Mouse (Mus musculus) neural tube, embryonic 15.5 days (tissue): ENCODE results near the gene Dmrtb1. TPM values are rescaled to one million over a fixed set of nuclear protein-coding genes. Genes with fewer than 3 reads are reported as not detected.

Source experiments
- ATAC-seq: fragments of 200-750 bp; cut with Nextera tagmentation; 2 replicates; pipeline ENCODE4 v1.8.0; 2017; ENCODE audit warnings: mild to moderate bottlenecking, moderate TSS enrichment, moderate library complexity; ENCODE audit not compliant: low FRiP score
- H3K27ac ChIP-seq: fragments of 300-500 bp; sonication (generic); replicated peaks from 2 replicates; pipeline ENCODE4 v1.5.1; 2015; ENCODE audit warnings: mild to moderate bottlenecking, inconsistent platforms
- H3K27me3 ChIP-seq: fragments of 300-500 bp; sonication (generic); replicated peaks from 2 replicates; pipeline ENCODE4 v1.6.1; 2015; ENCODE audit warnings: inconsistent platforms
- H3K36me3 ChIP-seq: fragments of 300-500 bp; sonication (generic); 2 replicates; pipeline ENCODE4 v1.6.1; 2015; ENCODE audit warnings: inconsistent platforms
- H3K4me1 ChIP-seq: fragments of 300-500 bp; sonication (generic); 2 replicates; pipeline ENCODE4 v1.6.1; 2015; ENCODE audit warnings: inconsistent platforms
- H3K4me2 ChIP-seq: fragments of 300-500 bp; sonication (generic); 2 replicates; pipeline ENCODE4 v1.6.1; 2015; ENCODE audit warnings: inconsistent platforms, mild to moderate bottlenecking, moderate library complexity
- H3K4me3 ChIP-seq: fragments of 300-500 bp; sonication (generic); replicated peaks from 2 replicates; pipeline ENCODE4 v1.5.1; 2015; ENCODE audit warnings: mild to moderate bottlenecking, inconsistent platforms
- H3K9ac ChIP-seq: fragments of 300-500 bp; sonication (generic); replicated peaks from 2 replicates; pipeline ENCODE4 v1.6.1; 2015; ENCODE audit warnings: mild to moderate bottlenecking, inconsistent platforms
- H3K9me3 ChIP-seq: fragments of 300-500 bp; sonication (generic); replicated peaks from 2 replicates; pipeline ENCODE4 v1.6.1; 2016; ENCODE audit warnings: inconsistent platforms
- WGBS: fragments of 180-500 bp; shearing (Covaris S2); methylation state at CpG from one replicate; pipeline ENCODE4 v1.1.7; 2015; ENCODE audit warnings: mixed read lengths; 5-methylcytosine and 5-hydroxymethylcytosine counted together
- polyA plus RNA-seq: library from polyadenylated mRNA; unstranded; fragments of >200 nt; fragmentation: Nextera tagmentation; extraction: Ambion mirVana; gene quantifications from 2 replicates; pipeline ENCODE4 v1.2.1, GENCODE M21; 2015

Dmrtb1 gene
- 7.7 and 9.0 TPM in 2 replicates for polyA plus RNA-seq

DNA sequence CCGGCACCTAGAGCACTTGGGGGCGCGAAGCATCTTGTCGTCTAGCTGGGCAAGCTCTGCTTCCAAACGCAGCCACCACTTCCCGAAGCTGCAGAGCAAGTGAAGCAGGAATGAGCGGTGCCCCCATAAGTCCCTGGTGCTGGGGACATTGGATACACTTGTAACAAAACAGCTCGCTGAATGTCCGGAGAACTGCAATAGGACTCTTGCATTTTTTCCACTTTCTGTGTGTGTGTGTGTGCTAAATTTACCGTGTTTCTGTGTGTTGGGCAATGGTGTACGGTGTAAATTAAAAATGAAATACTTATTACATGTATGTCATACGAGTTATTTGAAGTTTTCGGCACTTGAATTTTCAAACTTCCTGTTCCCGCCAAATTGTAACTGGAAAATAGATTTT is at the start of gene Dmrtb1:
Gene Dmrtb1, minus strand, starts transcription at position 101 of the 400 bp plus-strand sequence.
- Histone ChIP-seq H3K27ac (no peak within 1 kb of the TSS), H3K4me3 (no peak within 1 kb of the TSS), H3K9ac (no peak within 1 kb of the TSS), H3K27me3 (no peaks in the 10 kb centered on the region), H3K9me3 (no peaks in the 10 kb centered on the region), H3K4me2 (no peak within 1 kb of the TSS), H3K4me1 (peaks cover 26% of the 10 kb centered on the region), H3K36me3 (no peaks in the 10 kb centered on the region)
- ATAC-seq: no peak
- WGBS: 94% methylated on average over 14 of the region's 14 CpGs

DNA sequence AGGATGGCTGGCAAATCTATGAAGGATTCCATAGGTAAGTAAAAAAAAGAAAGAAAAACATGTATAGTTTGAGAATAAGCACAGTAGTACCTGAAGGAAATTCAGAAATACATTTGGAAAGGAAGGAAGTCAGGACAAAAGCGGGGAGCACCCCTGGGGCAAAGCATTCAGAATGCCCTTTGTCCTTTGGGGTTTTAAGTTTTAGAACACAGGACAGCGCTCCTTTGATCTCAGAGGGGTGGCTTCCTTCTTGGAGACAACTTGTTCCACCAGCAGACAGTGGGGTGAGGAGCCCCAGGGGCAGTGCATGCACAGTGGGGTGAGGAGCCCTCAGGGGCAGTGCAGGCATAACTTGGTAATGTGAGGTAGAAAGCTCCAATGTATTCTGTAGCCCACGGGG is 49.6 kb upstream of the Dmrtb1 start:
- no peaks in the 10 kb centered on the region for H3K9me3 ChIP-seq
- 0 out of 2 replicates have a peak overlapping the region, but pooled peaks have one; percentile 28 for H3K27ac ChIP-seq
- peaks cover 5% of the 10 kb centered on the region; the same call in 1 of the 2 replicates for H3K27me3 ChIP-seq
- H3K4me1 ChIP-seq: peaks cover 31% of the 10 kb centered on the region
- no peaks in the 10 kb centered on the region for H3K36me3 ChIP-seq
- 18% methylated on average over 3 of the region's 3 CpGs for WGBS
- H3K4me3 ChIP-seq: no peak overlapping the region
- no peak for ATAC-seq
- H3K9ac ChIP-seq: no peak overlapping the region
- no peak overlapping the region for H3K4me2 ChIP-seq

DNA sequence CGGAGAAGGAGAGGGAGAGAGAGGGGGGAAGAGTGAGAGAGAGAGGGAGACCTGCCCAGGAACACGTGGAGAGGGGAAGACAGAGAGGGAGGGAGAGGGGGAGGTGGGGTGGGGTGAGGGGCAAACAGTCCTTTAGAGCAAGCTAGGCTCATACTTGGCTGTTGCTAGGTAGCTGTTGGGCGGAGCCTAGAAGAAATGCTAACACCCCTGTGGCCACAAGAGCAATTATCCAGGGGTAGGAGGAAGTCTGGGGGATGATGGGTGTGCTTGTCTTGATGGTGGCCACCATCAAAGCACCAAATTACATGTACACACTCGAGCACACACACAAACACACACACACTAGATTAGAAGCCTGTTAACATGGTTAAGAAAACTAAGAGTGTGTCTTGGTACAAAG is 48.6 kb upstream of the Dmrtb1 start:
- peak overlapping the region; percentile 54; the same call in 1 of the 2 replicates for H3K27ac ChIP-seq
- no peak overlapping the region for H3K9ac ChIP-seq
- ATAC-seq: no peak

DNA sequence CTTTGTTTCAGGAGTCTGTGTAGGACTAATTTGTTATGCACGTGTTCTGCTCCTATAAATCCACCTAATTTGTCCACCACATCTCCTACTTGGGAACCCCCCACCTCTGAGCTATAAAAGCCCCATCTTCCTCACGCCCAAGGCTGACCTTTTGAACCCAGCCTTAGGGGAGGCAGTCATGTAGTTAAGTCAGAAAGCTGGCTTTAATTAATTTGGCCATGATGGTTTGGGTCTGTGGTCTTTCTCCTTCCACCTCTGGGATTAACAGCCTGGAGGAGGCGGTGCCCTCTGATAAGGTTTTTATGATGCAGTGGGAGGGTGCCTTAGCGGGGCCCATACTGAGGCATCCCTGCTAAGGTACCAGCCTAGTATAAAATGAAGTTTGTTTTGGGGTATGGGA is 48.2 kb upstream of the Dmrtb1 start:
- Histone ChIP-seq H3K4me3 (no peak overlapping the region), H3K27ac (no peak overlapping the region), H3K36me3 (no peaks in the 10 kb centered on the region), H3K4me1 (peaks cover 27% of the 10 kb centered on the region), H3K4me2 (no peak overlapping the region), H3K27me3 (peaks cover 5% of the 10 kb centered on the region; the same call in 1 of the 2 replicates), H3K9ac (no peak overlapping the region), H3K9me3 (no peaks in the 10 kb centered on the region)
- ATAC-seq: no peak
- 14% methylated on average over 4 of the region's 4 CpGs for WGBS

More for the DNA sequence above, 48.6 kb upstream of the Dmrtb1 start:
- Histone ChIP-seq H3K9me3 (no peaks in the 10 kb centered on the region), H3K36me3 (no peaks in the 10 kb centered on the region), H3K4me3 (no peak overlapping the region), H3K27me3 (peaks cover 5% of the 10 kb centered on the region; the same call in 1 of the 2 replicates), H3K4me1 (peaks cover 27% of the 10 kb centered on the region), H3K4me2 (no peak overlapping the region)
- 12% methylated on average over 4 of the region's 4 CpGs for WGBS

DNA sequence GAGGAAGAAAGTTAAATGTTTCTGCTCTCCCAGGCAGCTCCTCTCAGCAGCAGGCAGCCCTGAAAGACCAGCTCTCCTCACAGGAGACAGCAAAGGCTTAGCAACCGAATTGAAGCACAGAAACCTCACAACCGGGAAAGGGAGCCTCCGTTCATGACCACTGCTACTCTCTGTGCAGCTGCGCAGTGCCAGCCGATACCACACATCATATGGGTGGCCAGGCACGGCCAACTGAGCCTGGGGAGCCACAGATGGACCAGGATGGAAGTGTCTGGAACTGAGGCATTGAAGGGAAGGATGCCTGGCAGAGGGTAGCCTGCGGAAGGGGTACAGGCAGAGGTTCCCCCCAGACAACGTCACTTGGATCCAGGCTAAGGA is 47.0 kb upstream of the Dmrtb1 start:
- Histone ChIP-seq H3K9ac (no peak overlapping the region), H3K4me2 (no peak overlapping the region), H3K4me3 (no peak overlapping the region), H3K4me1 (peaks cover 27% of the 10 kb centered on the region), H3K27me3 (peaks cover 5% of the 10 kb centered on the region; the same call in 1 of the 2 replicates), H3K9me3 (no peaks in the 10 kb centered on the region), H3K27ac (peak overlapping the region; percentile 41; the same call in 1 of the 2 replicates), H3K36me3 (no peaks in the 10 kb centered on the region)
- 41% methylated on average over 8 of the region's 8 CpGs for WGBS
- ATAC-seq: 0 out of 2 replicates have a peak, but pooled peaks have one; percentile 32

DNA sequence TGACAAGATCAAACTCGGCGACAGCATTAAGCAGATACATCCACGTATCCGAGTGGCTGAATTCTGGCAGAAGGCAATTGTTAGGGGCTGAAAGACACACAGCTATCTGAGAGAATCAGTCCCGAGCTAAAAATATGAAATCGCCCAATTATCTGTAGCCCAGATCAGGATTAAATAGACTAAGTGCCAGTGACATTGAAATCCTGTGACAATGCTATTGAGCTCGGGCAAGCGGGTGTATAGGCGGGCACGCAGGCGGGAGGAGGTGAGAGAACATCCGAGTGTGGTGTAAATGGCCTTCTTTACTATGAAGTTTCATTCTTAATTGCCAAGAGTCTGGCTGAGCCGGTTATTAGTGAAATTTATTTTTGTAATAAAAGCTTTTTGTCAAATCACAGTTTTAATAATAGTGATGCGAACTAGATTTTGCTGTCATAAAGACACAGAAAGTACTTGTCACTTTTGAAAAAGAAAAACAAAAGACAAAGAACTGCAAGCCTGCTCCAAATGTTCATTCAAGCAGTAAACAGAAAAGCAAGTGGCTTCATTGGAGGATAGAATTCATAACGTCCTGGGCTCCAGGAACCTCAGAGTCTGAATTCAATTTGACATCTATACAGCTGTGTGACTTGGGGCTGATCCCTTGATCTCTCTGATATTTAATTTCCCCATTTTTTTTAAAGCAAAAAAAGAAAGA is 46.5 kb upstream of the Dmrtb1 start:
- H3K36me3 ChIP-seq: no peaks in the 10 kb centered on the region
- H3K4me2 ChIP-seq: no peak overlapping the region
- H3K27me3 ChIP-seq: peaks cover 5% of the 10 kb centered on the region; the same call in 1 of the 2 replicates
- H3K9ac ChIP-seq: no peak overlapping the region
- no peak overlapping the region for H3K4me3 ChIP-seq
- no peak for ATAC-seq
- H3K4me1 ChIP-seq: peaks cover 27% of the 10 kb centered on the region
- H3K27ac ChIP-seq: peak overlapping the region; percentile 41; the same call in 1 of the 2 replicates
- no peaks in the 10 kb centered on the region for H3K9me3 ChIP-seq
- WGBS: 72% methylated on average over 15 of the region's 15 CpGs

DNA sequence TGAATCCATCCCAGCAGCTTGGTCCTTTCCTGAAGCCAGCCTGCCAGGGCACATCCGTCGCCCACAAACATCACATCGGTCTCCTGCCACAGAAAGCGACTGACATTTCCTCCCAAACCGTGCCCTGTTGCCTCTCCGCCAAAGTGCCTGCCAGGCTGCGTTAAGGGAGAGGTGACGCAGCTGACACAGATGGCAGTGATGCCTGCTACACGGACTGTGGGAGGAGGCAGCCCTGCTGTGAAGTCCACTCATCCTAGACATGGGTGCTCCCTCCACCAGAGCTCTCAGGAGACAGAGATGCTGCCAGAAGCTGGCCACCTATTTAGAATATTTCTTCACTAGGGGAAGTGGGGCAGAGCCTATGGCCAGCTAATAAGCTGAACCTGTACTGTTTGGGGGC is 41.4 kb upstream of the Dmrtb1 start:
- Histone ChIP-seq H3K27ac (no peak overlapping the region), H3K9me3 (no peaks in the 10 kb centered on the region), H3K27me3 (no peaks in the 10 kb centered on the region), H3K9ac (no peak overlapping the region), H3K4me3 (no peak overlapping the region), H3K36me3 (no peaks in the 10 kb centered on the region), H3K4me1 (no peaks in the 10 kb centered on the region), H3K4me2 (no peak overlapping the region)
- no peak for ATAC-seq
- 70% methylated on average over 9 of the region's 9 CpGs for WGBS

DNA sequence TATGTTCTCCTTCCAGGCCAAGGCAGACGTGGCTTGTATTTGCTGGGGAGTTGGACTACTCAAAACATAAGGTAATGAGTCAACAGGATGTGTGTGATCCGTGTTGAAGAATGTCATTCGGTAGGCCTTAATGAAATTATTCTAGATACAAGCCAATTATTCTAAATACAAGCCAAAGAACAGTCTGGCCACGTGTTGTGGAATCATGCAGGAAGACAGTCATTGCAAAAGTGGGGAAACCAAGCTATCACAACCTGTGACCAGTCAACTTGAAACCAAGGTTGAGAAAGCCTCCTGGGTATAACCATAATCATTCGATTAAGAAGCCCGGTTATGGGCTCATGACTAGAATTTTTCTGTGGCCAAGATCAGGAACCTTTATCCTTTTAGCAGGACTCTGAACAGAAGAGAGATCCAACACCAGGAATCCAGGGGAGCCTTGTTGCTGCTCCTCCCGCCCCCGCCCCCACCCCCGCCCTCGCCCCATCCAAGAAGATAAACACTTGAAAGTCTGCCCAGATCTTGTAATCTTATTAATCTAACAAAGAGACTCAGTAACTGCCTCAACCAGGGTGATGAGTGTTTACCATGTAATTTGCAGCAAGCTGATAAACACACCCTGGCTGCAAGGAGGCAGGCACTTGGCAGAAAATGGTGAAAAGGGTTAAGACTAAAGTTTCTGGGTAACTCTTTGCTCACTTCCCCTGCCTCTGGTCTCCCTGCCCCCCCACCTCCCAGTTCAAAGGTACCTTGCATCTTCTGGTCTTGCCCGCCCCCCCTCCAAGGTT is 36.2 kb upstream of the Dmrtb1 start:
- Histone ChIP-seq H3K4me1 (peaks cover 22% of the 10 kb centered on the region), H3K9me3 (no peaks in the 10 kb centered on the region), H3K36me3 (no peaks in the 10 kb centered on the region), H3K27me3 (no peaks in the 10 kb centered on the region), H3K27ac (no peak overlapping the region), H3K4me2 (no peak overlapping the region), H3K9ac (no peak overlapping the region), H3K4me3 (no peak overlapping the region)
- ATAC-seq: no peak
- WGBS: 90% methylated on average over 11 of the region's 11 CpGs

DNA sequence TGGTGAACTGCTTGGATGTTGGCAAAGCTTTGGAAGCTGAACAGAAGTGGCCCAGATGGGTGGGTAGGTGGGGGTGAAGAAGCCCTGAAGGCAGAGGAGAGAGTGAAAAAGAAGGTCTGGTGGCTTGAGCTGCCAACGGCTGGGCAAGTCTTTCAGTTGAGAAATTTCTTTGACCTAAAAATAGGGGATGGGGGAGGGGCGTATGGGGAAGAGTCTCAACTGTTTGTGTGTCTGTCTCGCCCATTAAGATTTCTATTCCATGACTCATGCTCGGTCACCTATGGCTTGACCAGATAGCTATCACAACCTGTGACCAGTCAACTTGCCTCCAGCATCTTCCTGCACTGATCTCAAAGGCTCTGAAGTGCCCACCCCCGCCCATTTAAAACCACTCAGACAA is 35.1 kb upstream of the Dmrtb1 start:
- Histone ChIP-seq H3K9ac (no peak overlapping the region), H3K36me3 (no peaks in the 10 kb centered on the region), H3K9me3 (no peaks in the 10 kb centered on the region), H3K4me1 (peaks cover 22% of the 10 kb centered on the region), H3K27ac (no peak overlapping the region), H3K27me3 (no peaks in the 10 kb centered on the region), H3K4me2 (no peak overlapping the region), H3K4me3 (no peak overlapping the region)
- WGBS: 79% methylated on average over 5 of the region's 5 CpGs
- ATAC-seq: no peak

DNA sequence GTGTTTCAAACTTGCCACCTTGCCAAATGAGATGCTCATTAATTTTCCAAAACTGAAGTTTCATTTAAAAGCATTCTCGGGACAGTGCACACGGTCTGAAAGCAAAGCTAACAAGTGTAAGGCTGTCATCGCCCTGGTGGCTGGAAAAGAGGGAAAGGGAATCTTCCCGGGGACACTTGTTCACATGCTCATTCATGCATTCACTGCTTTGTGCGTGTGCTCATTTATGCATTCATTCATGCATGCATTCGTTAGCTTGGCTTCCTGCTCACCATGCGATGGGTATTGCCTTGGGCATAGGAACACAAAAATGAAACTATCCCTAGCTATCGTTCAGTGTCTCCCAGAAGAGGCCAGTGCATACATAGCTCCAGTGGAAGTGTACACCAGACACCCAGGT is 34.7 kb upstream of the Dmrtb1 start:
- Histone ChIP-seq H3K9ac (no peak overlapping the region), H3K4me1 (peaks cover 22% of the 10 kb centered on the region), H3K4me2 (no peak overlapping the region), H3K27ac (peak overlapping the region; percentile 45), H3K36me3 (no peaks in the 10 kb centered on the region), H3K27me3 (no peaks in the 10 kb centered on the region), H3K4me3 (no peak overlapping the region), H3K9me3 (no peaks in the 10 kb centered on the region)
- WGBS: 19% methylated on average over 8 of the region's 8 CpGs
- no peak for ATAC-seq

DNA sequence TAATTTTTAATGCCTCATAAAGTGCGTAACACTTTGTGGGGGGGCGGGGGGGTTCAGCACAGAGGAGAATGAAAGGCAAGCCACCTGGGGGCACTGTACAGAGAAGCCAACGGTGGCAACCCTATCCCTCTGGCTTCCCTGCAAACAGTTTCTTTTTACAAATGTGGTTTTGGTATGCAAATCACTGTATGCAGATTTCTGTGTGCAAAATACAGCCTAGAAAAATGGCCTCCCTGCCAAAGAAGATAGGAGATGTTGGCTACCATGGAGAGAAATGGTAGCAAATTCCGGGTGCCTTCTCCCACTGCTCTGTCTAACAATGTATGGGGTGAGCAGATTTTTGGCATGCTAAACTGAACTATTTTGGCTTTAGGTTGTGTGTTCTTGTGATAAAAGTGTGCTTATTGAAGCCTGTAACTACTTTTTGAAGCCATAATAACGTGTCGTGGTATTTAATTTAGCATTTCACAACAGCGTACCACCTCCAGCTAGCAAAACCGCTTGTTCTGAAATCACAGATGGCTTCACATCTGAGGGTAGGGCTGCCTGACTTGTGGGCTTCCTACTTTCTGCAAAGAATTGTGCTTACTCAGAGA is 33.8 kb upstream of the Dmrtb1 start:
- H3K4me1 ChIP-seq: peaks cover 22% of the 10 kb centered on the region
- ATAC-seq: peak; percentile 32; the same call in 1 of the 2 replicates
- WGBS: 24% methylated on average over 8 of the region's 8 CpGs
- no peaks in the 10 kb centered on the region for H3K9me3 ChIP-seq
- peak overlapping the region; percentile 45 for H3K27ac ChIP-seq
- H3K4me3 ChIP-seq: no peak overlapping the region
- H3K4me2 ChIP-seq: no peak overlapping the region
- H3K27me3 ChIP-seq: no peaks in the 10 kb centered on the region
- no peak overlapping the region for H3K9ac ChIP-seq
- no peaks in the 10 kb centered on the region for H3K36me3 ChIP-seq
